Mouse (Mus musculus) C2C12 (cell line): ENCODE results near the gene Cdk2ap2.
"Not testable (repeated sequence)": the region's sequence is repeated elsewhere in the genome, so short reads cannot be mapped to it uniquely, and the experiment has no call there.

Experiments
- CEBPB ChIP-seq: IDR thresholded peaks from one replicate; pipeline ENCODE4 v1.6.1; 2011; ENCODE audit warnings: low read depth, mild to moderate bottlenecking, control low read depth, moderate library complexity
- CTCF ChIP-seq: IDR thresholded peaks from one replicate; pipeline ENCODE4 v1.5.1; 2011; ENCODE audit not compliant: control insufficient read depth, insufficient read depth, insufficient read length
- MYOD1 ChIP-seq: IDR thresholded peaks from one replicate; pipeline ENCODE4 v1.6.1; 2011; ENCODE audit warnings: low read depth; ENCODE audit not compliant: control insufficient read depth, insufficient read length
- MYOG ChIP-seq: IDR thresholded peaks from one replicate; pipeline ENCODE4 v1.6.1; 2011; ENCODE audit not compliant: control insufficient read depth, insufficient read length; ENCODE audit errors: extremely low read depth
- USF1 ChIP-seq: IDR thresholded peaks from one replicate; pipeline ENCODE4 v1.6.1; 2011; ENCODE audit warnings: low read depth, mild to moderate bottlenecking, control low read depth, moderate library complexity

DNA sequence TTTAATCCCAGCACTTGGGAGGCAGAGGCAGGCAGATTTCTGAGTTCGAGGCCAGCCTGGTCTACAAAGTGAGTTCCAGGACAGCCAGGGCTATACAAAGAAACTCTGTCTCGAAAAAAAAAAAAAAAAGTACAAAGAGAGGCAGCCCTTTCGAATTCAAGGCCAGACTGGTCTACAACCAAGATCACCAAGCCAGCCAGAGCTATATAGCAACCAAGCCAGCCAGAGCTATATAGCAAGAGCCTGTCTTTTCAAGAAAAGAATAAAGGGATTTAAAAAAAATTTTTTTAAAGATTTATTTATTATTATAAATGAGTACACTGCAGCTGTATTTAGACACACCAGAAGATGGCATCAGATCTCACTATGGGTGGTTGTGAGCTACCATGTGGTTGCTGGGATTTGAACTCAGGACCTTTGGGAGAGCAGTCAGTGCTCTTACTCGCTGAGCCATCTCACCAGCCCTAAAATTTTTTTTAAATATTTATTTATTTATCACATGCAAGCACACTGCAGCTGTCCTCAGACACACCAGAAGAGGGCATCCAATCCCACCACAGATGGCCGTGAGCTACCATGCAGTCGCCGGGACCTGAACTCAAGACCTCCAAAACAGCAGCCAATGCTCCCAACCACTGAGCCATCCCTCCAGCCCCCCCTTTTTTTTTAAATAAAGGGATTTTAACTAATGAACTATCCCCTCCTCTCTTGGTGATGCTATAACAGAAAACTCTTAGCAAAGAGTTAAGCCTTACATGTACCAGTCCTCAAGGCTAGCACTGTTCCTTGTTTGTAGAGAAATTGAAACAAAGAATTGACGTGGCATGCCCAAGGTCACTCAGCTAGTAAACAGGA, 36.7 kb upstream of the Cdk2ap2 start:
- TF ChIP-seq USF1, CTCF, MYOD1, MYOG, CEBPB: not testable (repeated sequence)
